Mouse (Mus musculus) right cerebral cortex, postnatal 4 days (tissue): ENCODE measurements around the gene Kcnj14.
A peak's percentile ranks its signal among the peaks of the same experiment; 100 is the strongest.

Source experiments
- DNase-seq: peaks from one replicate; pipeline ENCODE4 v3.0.0-alpha.2; 2022

Gene Kcnj14

DNA sequence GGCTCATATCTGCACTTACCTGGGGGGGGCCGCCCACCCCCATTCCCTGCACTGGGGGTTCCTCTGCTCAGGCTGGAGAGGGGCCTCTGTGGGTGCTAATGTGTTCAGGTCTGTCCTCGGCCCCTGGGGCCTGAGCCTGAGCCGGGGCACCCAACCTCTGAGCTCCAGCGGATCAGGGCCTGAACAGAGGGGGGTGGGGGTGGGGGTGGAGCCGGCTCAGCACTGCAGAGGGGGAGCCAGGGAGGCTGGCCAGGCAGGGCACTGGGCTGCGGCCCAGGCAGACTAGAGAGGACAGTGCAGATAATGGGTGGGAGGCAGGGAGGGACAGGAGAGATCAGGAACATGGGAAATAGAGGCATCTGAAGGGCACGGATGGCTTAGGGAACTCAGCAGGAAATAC is at the start of gene Kcnj14:
Kcnj14 (minus strand) TSS at position 185 of the 400 bp plus-strand sequence.
- DNase-seq, result no peak

DNA sequence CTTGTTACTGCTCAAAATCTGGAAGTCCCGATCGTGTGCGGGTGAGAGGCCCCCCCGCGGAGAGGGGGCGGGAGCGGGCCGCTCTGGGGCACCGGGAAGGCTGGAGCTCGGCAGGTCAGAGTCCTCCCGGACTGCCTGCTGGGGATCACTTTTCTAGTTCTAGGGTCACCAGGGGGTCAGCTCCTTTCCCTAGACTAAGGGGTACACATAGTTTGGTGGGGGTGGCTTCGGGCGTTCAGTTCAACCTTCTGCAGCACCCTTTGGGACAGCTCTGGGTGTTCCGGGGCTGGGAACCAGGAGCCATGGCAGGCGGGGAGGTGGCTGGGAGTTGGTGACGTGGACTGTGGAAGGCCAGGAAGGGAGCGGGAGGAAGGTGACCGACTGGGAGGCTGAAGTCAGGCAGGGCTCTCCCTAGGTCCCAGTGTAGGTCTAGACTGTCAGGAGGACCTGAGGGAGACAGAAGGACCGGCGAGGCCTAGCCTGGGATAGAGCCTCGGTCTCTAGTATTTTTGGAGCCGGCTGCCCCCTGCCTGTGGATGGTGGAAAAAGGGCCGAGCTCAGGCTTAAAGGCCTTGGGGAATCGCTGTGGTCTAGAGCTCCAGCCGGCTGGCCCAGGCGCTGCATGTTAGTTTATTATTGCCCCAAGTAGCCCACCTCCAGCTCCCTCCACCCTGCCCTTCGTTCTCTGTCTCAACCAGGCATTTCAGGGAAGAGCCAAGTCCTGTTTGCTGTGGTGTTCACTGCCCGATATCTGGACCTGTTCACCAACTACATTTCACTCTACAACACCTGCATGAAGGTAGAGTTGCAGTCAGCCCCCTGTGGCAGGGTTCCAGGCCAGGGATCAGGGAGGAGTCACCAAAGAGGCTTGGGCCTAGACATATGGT is 48.7 kb upstream of the Kcnj14 start:
- peak; percentile 50 for DNase-seq

DNA sequence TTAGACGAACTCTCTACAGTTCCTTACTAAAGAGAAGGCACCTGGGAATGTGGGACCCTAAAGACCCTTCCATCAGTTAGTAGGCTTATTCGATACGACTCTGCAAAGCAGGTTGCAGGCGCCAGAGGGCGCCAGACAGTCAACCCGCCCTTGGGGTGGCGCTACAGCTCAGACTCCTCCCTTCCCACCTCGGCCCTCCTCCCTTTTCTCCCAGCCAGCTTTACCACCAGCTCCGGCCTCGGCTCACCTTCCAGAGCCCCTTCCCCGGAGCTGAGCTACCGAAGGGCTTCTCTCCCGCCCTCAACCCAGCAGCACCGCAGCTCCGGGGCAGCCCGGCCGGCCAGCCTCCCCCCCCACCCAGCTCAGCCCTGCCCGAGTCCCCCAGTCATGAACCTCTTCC is 48.0 kb upstream of the Kcnj14 start, which contains the start of gene Kdelr1:
Kdelr1 (plus strand) TSS at position 149 of the 400 bp plus-strand sequence.
- DNase-seq, result peak; percentile 94

DNA sequence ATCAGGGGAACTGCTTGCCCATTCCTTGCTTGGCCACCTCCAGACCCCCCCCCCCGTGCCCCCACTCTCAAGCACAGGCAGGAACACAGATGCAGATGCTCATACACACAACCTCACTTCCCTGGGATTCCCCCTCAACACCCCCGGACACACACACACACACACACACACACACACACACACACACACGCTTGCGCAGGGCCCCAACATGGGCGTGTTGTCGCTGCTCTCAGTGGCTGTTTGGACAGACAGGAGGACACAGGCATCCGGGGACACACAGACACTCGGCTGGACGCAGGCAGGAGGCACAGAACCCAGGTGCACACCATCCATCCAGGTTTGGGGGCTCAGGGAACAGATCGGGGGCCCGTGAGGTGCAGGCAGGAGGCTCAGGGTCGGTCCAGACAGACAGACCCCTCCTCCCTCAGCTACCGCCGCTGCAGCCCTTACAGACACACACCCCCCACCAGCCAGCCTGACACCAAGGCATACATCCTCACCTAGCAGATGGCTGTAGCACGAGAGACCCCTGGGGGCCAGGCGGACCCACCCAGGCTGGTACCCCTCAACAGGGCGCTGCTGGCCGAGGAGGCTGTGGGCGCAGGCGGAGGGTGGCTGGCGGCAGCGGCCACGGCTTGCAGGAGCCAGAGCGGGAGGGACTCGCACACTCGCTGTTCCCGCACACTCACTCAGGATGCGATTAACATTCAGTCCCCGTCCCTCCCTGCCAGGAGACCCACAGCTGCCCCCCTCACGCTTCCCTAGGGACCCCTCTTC is 45.9 kb upstream of the Kcnj14 start:
- DNase-seq, result no peak

- no peak for DNase-seq
Observed at GRCm38 (mm10) chr7:45869787-45870186, 45.2 kb upstream of the Kcnj14 start.

GRCm38 (mm10) chr7:45869107-45869670 is 44.6 kb upstream of the Kcnj14 start:
- DNase-seq, result no peak

GRCm38 (mm10) chr7:45867871-45868270 is 43.3 kb upstream of the Kcnj14 start:
- no peak for DNase-seq

- DNase-seq, result peak; percentile 93
Observed at GRCm38 (mm10) chr7:45865925-45866910, 41.6 kb upstream of the Kcnj14 start.

GRCm38 (mm10) chr7:45864435-45864834 is 39.9 kb upstream of the Kcnj14 start:
- DNase-seq, result no peak

DNA sequence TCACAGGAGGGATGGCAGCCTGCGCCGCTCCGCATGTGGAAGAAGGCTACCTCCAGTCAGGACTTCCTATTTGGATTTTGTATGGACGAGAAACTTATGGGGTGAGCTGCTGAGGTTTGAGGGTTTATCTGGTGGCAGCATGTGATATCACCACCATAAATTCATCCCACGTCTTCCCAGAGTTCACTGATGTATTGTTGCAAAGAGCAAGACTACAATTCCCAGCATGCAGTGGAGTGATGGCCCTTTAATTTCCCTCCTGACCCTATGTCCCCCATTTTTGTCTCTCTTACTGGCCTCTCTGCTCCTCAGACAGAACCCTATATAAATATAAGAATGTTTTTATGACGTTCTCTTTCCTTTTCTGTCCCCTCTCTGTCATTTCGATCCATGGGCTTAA is 38.2 kb upstream of the Kcnj14 start:
- no peak for DNase-seq

GRCm38 (mm10) chr7:45859008-45859407 is 34.4 kb upstream of the Kcnj14 start:
- no peak for DNase-seq

GRCm38 (mm10) chr7:45856950-45857901 is 32.6 kb upstream of the Kcnj14 start:
- no peak for DNase-seq

GRCm38 (mm10) chr7:45853089-45853488 is 28.5 kb upstream of the Kcnj14 start:
- no peak for DNase-seq

DNA sequence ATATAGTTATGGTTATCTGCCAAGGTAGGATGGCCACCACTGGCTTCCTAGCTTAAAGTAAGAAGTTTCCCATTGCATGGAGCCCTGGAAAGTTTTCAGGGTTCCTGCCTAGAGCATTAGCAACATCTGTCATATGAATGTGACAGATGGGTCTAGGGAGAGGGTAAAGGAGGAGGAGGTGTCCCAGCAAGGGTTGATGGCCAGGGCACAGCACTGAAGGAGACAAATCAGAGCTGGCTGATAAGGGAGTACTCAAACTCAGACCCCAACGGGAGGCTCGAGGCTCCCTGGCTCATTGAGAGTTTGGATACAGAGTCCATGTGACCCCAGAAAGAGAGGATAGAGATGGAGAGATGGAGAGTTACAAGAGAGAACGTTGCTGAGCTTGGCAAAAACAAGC is 26.1 kb upstream of the Kcnj14 start:
- DNase-seq, result no peak

- DNase-seq, result no peak
Observed at GRCm38 (mm10) chr7:45848447-45849027, 24.0 kb upstream of the Kcnj14 start.

- DNase-seq, result no peak
Observed at GRCm38 (mm10) chr7:45842950-45843744, 18.6 kb upstream of the Kcnj14 start.

DNA sequence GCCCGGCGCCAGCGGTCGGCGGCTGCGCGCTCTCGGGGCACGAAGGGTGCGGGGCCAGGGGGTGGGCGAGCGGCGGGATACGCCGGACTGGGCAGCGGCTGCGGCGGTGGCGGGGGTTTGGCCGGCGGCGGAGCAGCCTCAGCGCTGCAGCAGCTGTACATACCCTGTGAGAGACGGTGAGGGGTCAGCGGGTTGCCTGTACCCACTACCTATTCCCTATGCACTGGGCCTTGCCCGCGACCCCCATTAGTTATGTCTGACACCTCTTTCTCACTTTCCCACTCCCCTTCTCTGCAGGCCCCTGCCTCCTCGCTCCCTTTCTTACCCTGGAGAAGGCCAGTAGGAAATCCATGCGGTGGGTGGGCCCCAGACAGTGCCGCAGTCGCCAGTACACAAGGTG is 9.3 kb upstream of the Kcnj14 start:
- DNase-seq, result peak; percentile 16

DNA sequence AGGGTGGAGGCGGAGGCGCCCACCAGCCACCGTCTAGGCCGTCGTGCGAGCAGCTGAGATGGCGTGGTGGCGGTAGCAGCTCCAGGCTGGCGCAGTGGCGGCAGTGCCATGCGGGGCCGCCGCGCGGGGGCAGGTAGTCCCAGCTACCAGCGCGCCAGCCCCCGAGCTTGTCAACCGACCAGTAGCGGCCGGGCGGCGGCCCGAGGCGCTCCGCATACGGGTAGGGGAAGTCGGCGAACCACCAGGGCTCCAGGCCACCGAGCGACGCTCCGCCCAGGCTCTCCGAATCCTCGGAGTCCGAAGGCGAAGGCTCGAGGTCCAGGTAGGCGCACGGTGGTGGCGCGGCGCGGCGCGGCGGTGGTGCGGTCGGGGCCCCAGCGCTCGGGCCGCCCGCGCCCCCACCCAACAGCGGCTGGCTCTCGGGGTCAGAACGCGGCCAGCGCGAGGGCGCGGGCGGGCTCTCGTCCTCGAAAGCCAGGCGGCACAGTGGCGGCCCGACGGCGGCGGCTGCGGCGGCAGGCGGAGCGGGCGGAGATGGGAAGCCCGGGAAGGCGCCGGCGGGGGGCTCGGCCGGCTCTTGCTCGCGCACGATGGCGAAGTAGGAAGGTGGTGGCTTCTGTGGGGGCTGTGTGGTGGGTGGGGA is 8.7 kb upstream of the Kcnj14 start:
- DNase-seq, result peak; percentile 35

DNA sequence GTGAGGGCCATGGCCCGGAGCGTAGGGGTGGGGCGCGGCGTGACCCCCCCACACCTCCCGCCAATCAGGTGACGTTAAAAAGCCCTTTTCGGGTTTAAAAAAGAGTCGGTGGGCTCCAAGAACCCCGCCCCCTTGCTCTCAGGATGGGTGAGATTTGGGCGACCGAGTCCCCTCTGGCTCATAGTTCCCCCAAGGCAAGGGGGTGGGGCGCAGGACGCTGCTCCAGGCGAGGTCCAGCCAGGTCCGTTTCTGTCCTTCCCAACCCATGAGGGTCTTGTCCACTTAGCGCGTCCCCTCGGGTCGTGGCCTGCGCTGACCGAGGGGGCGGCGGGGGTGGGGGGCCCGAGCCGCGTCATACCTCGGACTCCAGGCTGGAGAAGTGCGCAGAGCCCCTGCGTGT is 7.8 kb upstream of the Kcnj14 start:
- DNase-seq, result no peak
